Mouse (Mus musculus): ENCODE measurements at regions not wholly inside any gene's neighbourhood (a gene's known extent, or its start where the extent isn't known, plus 50 kb on each side); places are given as distances from the start of the nearest gene placed in this dataset.

GRCm38 (mm10) chr8:46907390-46907789, 79.3 kb upstream of the Enpp6 start:
- TF ChIP-seq CTCF (IDR thresholded peaks at IDR 0.05; ENCODE audit: extremely low read depth, insufficient read depth, insufficient read length, insufficient replicate concordance) (no peak), POLR2A (IDR thresholded peaks at IDR 0.05; ENCODE audit: low read depth, low read length) (no peak)

Measured in spleen, adult 2 months (tissue).